Mouse (Mus musculus): Measurements from ENCODE around the gene Hnrnpc. TPM values are rescaled to one million over a fixed set of nuclear protein-coding genes. Genes with fewer than 3 reads are reported as not detected.
A peak's percentile ranks its signal among the peaks of the same experiment; 100 is the strongest.

The Hnrnpc gene
- polyA plus RNA-seq, 2 experiments: 478 to 526 TPM

DNA sequence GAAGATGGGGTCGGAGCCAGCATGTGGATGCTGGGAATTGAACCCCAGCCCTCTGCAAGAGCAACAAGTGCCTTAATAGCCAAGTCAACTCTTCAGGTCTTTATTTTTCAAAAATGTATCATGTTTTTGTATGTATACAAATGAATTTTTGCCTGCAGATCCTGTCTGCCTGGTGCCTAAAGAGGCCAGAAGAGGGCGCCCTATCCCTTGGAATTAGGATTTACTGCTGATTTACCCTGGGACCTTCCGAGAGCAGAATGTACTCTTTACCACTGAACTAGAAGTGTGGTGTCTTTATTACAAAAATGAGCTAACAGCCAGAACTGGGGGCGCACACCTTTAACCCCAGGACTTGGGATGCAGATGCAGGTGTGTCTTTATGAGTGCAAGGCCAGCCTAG lies 20.1 kb upstream of the Hnrnpc start:
- no peaks in the 10 kb centered on the region for H3K9me3 ChIP-seq (ENCODE audit: control insufficient read depth, low read length)
- no peak for TF ChIP-seq POLR2A (IDR thresholded peaks at IDR 0.05; ENCODE audit: borderline replicate concordance, extremely low read depth, insufficient read depth, insufficient read length)
- H3K4me3 ChIP-seq (replicated peaks; ENCODE audit: low read length): no peak overlapping the region
- H3K4me2 ChIP-seq (replicated peaks; ENCODE audit: low read depth, low read length, severe bottlenecking): no peak overlapping the region
- WGBS: 18% methylated on average over 4 of the region's 4 CpGs
- ATAC-seq (ENCODE audit: low FRiP score, low read depth) (peak; percentile 66; the same call in 1 of the 2 replicates), DNase-seq (ENCODE audit: low spot score) (peak; percentile 77)
- 0 out of 2 replicates have a peak, but pooled peaks cover 5% of the 10 kb centered on the region for H3K4me1 ChIP-seq (ENCODE audit: control insufficient read depth, insufficient read depth, low read length)
- no peaks in the 10 kb centered on the region for H3K36me3 ChIP-seq (ENCODE audit: control insufficient read depth, insufficient read depth, low read length)
- no peaks in the 10 kb centered on the region for H3K27me3 ChIP-seq (ENCODE audit: control insufficient read depth, insufficient read depth, low read length)
- H3K27ac ChIP-seq (replicated peaks; ENCODE audit: low read depth, low read length): no peak overlapping the region
- no peak overlapping the region for H3K9ac ChIP-seq (ENCODE audit: low read depth, low read length, severe bottlenecking)

DNA sequence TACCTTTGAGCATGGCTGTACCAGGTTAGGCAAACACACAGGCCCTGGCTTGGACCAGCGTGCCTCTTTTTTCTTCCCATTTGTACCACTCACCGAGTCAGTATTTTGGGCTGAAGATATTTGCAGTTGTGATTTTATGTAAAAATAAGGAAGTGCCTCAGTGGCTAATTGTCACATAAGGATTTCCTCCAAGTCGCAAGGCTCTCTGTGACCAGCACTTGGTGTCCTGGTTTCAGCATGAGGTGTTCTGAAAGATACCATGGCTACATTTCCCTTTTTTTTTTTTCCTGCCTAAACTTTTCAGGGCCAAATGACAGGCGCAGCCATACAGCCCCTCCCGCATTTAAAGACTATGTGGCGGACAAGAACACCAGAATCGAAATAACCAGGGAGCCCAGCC lies 16.3 kb upstream of the Hnrnpc start:
- Histone ChIP-seq H3K4me3 (replicated peaks; ENCODE audit: low read length) (peak overlapping the region; percentile 55; the same call in 1 of the 2 replicates), H3K4me1 (ENCODE audit: control insufficient read depth, insufficient read depth, low read length) (peaks cover 10% of the 10 kb centered on the region; the same call in 1 of the 2 replicates), H3K27me3 (ENCODE audit: control insufficient read depth, insufficient read depth, low read length) (no peaks in the 10 kb centered on the region), H3K9me3 (ENCODE audit: control insufficient read depth, low read length) (no peaks in the 10 kb centered on the region), H3K9ac (ENCODE audit: low read depth, low read length, severe bottlenecking) (no peak overlapping the region), H3K27ac (replicated peaks; ENCODE audit: low read depth, low read length) (no peak overlapping the region), H3K36me3 (ENCODE audit: control insufficient read depth, insufficient read depth, low read length) (no peaks in the 10 kb centered on the region), H3K4me2 (replicated peaks; ENCODE audit: low read depth, low read length, severe bottlenecking) (peak overlapping the region; percentile 87; the same call in 1 of the 2 replicates)
- WGBS: 59% methylated on average over 7 of the region's 7 CpGs
- DNase-seq (ENCODE audit: low spot score) (no peak), ATAC-seq (ENCODE audit: low FRiP score, low read depth) (no peak)
- no peak for TF ChIP-seq POLR2A (IDR thresholded peaks at IDR 0.05; ENCODE audit: borderline replicate concordance, extremely low read depth, insufficient read depth, insufficient read length)

DNA sequence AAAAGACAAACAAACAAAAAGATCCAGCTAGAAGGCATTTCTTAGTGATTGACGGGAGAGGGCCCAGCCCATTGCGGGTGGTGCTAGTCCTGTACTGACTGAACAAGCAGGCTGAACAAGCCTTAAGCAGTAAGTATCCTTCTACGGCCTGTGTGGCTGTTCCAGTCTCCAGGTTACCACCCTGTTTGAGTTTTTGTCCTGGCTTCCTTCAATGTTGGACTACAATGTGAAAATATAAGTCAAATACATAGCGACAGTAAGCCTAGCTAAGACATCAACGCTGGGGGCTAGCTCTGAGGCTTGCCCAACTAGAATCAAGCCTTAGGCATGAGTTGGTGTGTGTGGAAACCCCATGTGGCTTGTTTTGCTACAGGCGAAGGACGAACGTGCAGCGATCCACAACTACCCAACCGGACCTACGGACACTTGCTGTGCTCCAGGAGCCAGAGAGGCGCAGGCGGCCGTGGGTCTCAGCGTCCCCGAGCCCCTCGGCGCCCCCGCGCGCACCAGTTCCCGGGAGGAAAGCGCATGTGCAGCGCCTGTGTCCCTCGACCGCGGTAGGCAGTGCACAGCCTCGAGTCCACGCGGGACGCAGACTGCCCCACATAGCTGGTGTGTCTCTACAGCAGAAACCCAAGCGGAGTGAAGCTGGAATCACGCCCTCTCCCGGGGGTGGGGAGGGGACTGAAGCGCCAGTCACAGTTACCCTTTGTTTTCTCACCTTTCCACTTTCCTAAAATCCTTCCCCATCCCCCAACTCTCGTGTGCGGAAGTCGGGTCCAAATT lies 15.2 kb upstream of the Hnrnpc start:
- ATAC-seq (ENCODE audit: low FRiP score, low read depth) (peak; percentile 77), DNase-seq (ENCODE audit: low spot score) (peak; percentile 66)
- no peaks in the 10 kb centered on the region for H3K9me3 ChIP-seq (ENCODE audit: control insufficient read depth, low read length)
- peaks cover 10% of the 10 kb centered on the region; the same call in 1 of the 2 replicates for H3K4me1 ChIP-seq (ENCODE audit: control insufficient read depth, insufficient read depth, low read length)
- H3K4me2 ChIP-seq (replicated peaks; ENCODE audit: low read depth, low read length, severe bottlenecking): peak overlapping the region; percentile 87
- peak overlapping the region; percentile 85 for H3K27ac ChIP-seq (replicated peaks; ENCODE audit: low read depth, low read length)
- no peaks in the 10 kb centered on the region for H3K36me3 ChIP-seq (ENCODE audit: control insufficient read depth, insufficient read depth, low read length)
- H3K4me3 ChIP-seq (replicated peaks; ENCODE audit: low read length): peak overlapping the region; percentile 55
- peak; percentile 67; the same call in 1 of the 2 replicates for TF ChIP-seq POLR2A (IDR thresholded peaks at IDR 0.05; ENCODE audit: borderline replicate concordance, extremely low read depth, insufficient read depth, insufficient read length)
- peak overlapping the region; percentile 74 for H3K9ac ChIP-seq (ENCODE audit: low read depth, low read length, severe bottlenecking)
- 2% methylated on average over 38 of the region's 38 CpGs for WGBS
- no peaks in the 10 kb centered on the region for H3K27me3 ChIP-seq (ENCODE audit: control insufficient read depth, insufficient read depth, low read length)

DNA sequence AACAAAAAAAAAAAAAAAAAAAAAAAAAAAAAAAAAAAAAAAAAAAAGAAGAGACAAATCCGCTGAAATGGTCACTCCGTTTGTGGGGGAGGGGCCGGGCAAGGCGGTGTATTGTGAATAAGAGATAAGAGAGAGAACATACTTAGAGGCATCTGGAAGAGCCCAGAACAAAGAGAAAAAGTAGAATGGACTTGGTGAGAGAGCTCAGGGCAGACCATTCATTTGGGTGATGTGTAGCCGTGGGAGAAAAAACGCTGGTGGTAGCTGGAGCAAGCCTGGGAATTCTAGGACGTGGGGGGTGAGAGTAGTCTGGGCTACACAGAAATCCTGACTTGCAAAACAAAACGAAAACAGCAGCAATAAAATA lies 14.6 kb upstream of the Hnrnpc start:
- Histone ChIP-seq H3K27me3 (ENCODE audit: control insufficient read depth, insufficient read depth, low read length) (no peaks in the 10 kb centered on the region), H3K4me1 (ENCODE audit: control insufficient read depth, insufficient read depth, low read length) (peaks cover 10% of the 10 kb centered on the region; the same call in 1 of the 2 replicates), H3K27ac (replicated peaks; ENCODE audit: low read depth, low read length) (0 out of 2 replicates have a peak overlapping the region, but pooled peaks have one; percentile 85), H3K9ac (ENCODE audit: low read depth, low read length, severe bottlenecking) (peak overlapping the region; percentile 74; the same call in 1 of the 2 replicates), H3K9me3 (ENCODE audit: control insufficient read depth, low read length) (no peaks in the 10 kb centered on the region), H3K4me3 (replicated peaks; ENCODE audit: low read length) (peak overlapping the region; percentile 55), H3K4me2 (replicated peaks; ENCODE audit: low read depth, low read length, severe bottlenecking) (peak overlapping the region; percentile 87), H3K36me3 (ENCODE audit: control insufficient read depth, insufficient read depth, low read length) (no peaks in the 10 kb centered on the region)
- no peak for TF ChIP-seq POLR2A (IDR thresholded peaks at IDR 0.05; ENCODE audit: borderline replicate concordance, extremely low read depth, insufficient read depth, insufficient read length)
- peak; percentile 34; the same call in 1 of the 2 replicates for ATAC-seq (ENCODE audit: low FRiP score, low read depth)
- 30% methylated on average over 8 of the region's 8 CpGs for WGBS
- no peak for DNase-seq (ENCODE audit: low spot score)

DNA sequence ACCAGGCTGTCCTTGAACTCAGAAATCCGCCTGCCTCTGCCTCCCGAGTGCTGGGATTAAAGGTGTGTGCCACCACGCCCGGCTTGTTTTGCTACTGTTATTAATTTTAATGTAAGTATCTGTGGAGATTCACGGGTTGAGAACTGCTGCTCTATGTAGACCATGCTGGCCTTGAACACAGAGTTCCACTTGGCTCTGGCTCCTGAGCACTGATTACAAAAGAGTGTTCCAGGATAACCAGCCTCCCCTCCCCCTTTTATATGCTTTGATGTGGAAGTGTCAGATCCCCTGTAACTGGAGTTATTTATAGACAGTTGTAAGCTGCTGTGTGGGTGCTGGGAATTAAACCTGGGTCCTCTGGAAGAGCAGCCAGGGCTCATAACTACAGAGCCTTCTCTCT lies 13.4 kb upstream of the Hnrnpc start:
- no peak overlapping the region for H3K27ac ChIP-seq (replicated peaks; ENCODE audit: low read depth, low read length)
- H3K27me3 ChIP-seq (ENCODE audit: control insufficient read depth, insufficient read depth, low read length): no peaks in the 10 kb centered on the region
- H3K4me2 ChIP-seq (replicated peaks; ENCODE audit: low read depth, low read length, severe bottlenecking): no peak overlapping the region
- no peak for TF ChIP-seq POLR2A (IDR thresholded peaks at IDR 0.05; ENCODE audit: borderline replicate concordance, extremely low read depth, insufficient read depth, insufficient read length)
- 96% methylated on average over 5 of the region's 5 CpGs for WGBS
- ATAC-seq (ENCODE audit: low FRiP score, low read depth) (no peak), DNase-seq (ENCODE audit: low spot score) (no peak)
- H3K9ac ChIP-seq (ENCODE audit: low read depth, low read length, severe bottlenecking): no peak overlapping the region
- H3K9me3 ChIP-seq (ENCODE audit: control insufficient read depth, low read length): no peaks in the 10 kb centered on the region
- H3K4me1 ChIP-seq (ENCODE audit: control insufficient read depth, insufficient read depth, low read length): peaks cover 10% of the 10 kb centered on the region; the same call in 1 of the 2 replicates
- H3K36me3 ChIP-seq (ENCODE audit: control insufficient read depth, insufficient read depth, low read length): no peaks in the 10 kb centered on the region
- H3K4me3 ChIP-seq (replicated peaks; ENCODE audit: low read length): no peak overlapping the region

All from limb, embryonic 14.5 days (tissue).